Mouse (Mus musculus) CH12.LX (cell line): ENCODE data around the gene Tanc2. TPM values are rescaled to one million over a fixed set of nuclear protein-coding genes. Genes with fewer than 3 reads are reported as not detected.

Source experiments
- DNase-seq: peaks from one replicate; pipeline ENCODE4 v3.0.0-alpha.2; 2013; ENCODE audit errors: extremely low read depth
- H3K27ac ChIP-seq: 2 replicates; pipeline ENCODE4 v1.5.1; 2012; ENCODE audit warnings: low read depth, mild to moderate bottlenecking, control low read depth, moderate library complexity; ENCODE audit not compliant: insufficient read depth
- H3K27me3 ChIP-seq: replicated peaks from 2 replicates; pipeline ENCODE3; 2012; ENCODE audit warnings: inconsistent platforms
- H3K36me3 ChIP-seq, 2 experiments: replicated peaks in 1 of 2; 2 replicates each; pipeline versions ENCODE3 to v1.6.1; 2012; ENCODE audit warnings: inconsistent platforms in 1 of 2, low read length in 1 of 2, mild to moderate bottlenecking in 1 of 2, mixed read lengths in 1 of 2, moderate library complexity in 1 of 2; ENCODE audit not compliant: control insufficient read depth in 1 of 2, insufficient read depth in 1 of 2
- H3K4me1 ChIP-seq, 2 experiments: 2 replicates each; pipeline ENCODE4 v1.6.1; 2012; ENCODE audit warnings: inconsistent platforms in 1 of 2, moderate library complexity in 1 of 2; ENCODE audit not compliant: insufficient read depth in 2 of 2, control insufficient read depth in 1 of 2
- H3K4me2 ChIP-seq: 2 replicates; pipeline ENCODE4 v1.6.1; 2012; ENCODE audit warnings: low read depth, mild to moderate bottlenecking, control low read depth; ENCODE audit not compliant: poor library complexity, insufficient read depth, severe bottlenecking
- H3K4me3 ChIP-seq, 3 experiments: fragments of 150-350 bp in 1 of 3; sonication (generic) in 1 of 3; replicated peaks in 1 of 3; 2 replicates each; pipeline versions ENCODE3 to v1.5.1; 2011 to 2012; ENCODE audit warnings: low read depth in 2 of 3, low read length in 2 of 3, mild to moderate bottlenecking in 2 of 3, moderate library complexity in 2 of 3, control low read depth in 1 of 3, improper control_type of control experiment in 1 of 3, inconsistent platforms in 1 of 3, mixed read lengths in 1 of 3; ENCODE audit not compliant: poor library complexity in 1 of 3
- H3K79me2 ChIP-seq: replicated peaks from 2 replicates; pipeline ENCODE4 v1.6.1; 2012; ENCODE audit warnings: mild to moderate bottlenecking, moderate library complexity; ENCODE audit not compliant: control insufficient read depth, poor library complexity, insufficient read depth, severe bottlenecking; ENCODE audit errors: extremely low read depth
- H3K9ac ChIP-seq: 2 replicates; pipeline ENCODE4 v1.6.1; 2012; ENCODE audit warnings: low read depth, mild to moderate bottlenecking, control low read depth, moderate library complexity; ENCODE audit not compliant: insufficient read depth
- H3K9me3 ChIP-seq: replicated peaks from 2 replicates; pipeline ENCODE3; 2012; ENCODE audit warnings: low read length, inconsistent platforms, mixed read lengths
- BHLHE40 ChIP-seq: IDR thresholded peaks from 2 replicates; pipeline ENCODE4 v1.6.1; 2011; ENCODE audit warnings: mild to moderate bottlenecking, low read depth, low read length, improper control_type of control experiment
- CHD2 ChIP-seq: IDR thresholded peaks from 2 replicates; pipeline ENCODE4 v1.6.1; 2011; ENCODE audit warnings: low read length, improper control_type of control experiment
- CTCF ChIP-seq, 2 experiments: IDR thresholded peaks in 1 of 2; conservative IDR thresholded peaks in 1 of 2; 2 replicates each; pipeline ENCODE4 v1.5.1; 2011 to 2012; ENCODE audit warnings: low read depth in 2 of 2, low read length in 2 of 2, improper control_type of control experiment in 1 of 2, inconsistent platforms in 1 of 2, mild to moderate bottlenecking in 1 of 2, moderate library complexity in 1 of 2
- ELF1 ChIP-seq: IDR thresholded peaks from 2 replicates; pipeline ENCODE4 v1.6.1; 2014; ENCODE audit warnings: low read depth, mild to moderate bottlenecking, inconsistent platforms, low read length, improper control_type of control experiment
- ETS1 ChIP-seq: conservative IDR thresholded peaks from 2 replicates; pipeline ENCODE4 v1.6.1; 2012; ENCODE audit warnings: low read depth, mild to moderate bottlenecking, inconsistent platforms, low read length, improper control_type of control experiment, moderate library complexity
- GABPA ChIP-seq: IDR thresholded peaks from 2 replicates; pipeline ENCODE4 v1.6.1; 2012; ENCODE audit warnings: low read depth, low read length, improper control_type of control experiment, inconsistent platforms; ENCODE audit not compliant: insufficient replicate concordance
- MAFK ChIP-seq: IDR thresholded peaks from 2 replicates; pipeline ENCODE4 v1.6.1; 2011; ENCODE audit warnings: low read length, improper control_type of control experiment; ENCODE audit not compliant: insufficient replicate concordance
- MXI1 ChIP-seq: IDR thresholded peaks from 2 replicates; pipeline ENCODE4 v1.6.1; 2011; ENCODE audit warnings: mild to moderate bottlenecking, low read depth, low read length, improper control_type of control experiment
- RAD21 ChIP-seq: IDR thresholded peaks from 2 replicates; pipeline ENCODE4 v1.6.1; 2011; ENCODE audit warnings: low read depth, mild to moderate bottlenecking, low read length, improper control_type of control experiment, moderate library complexity
- RCOR1 ChIP-seq: conservative IDR thresholded peaks from 2 replicates; pipeline ENCODE4 v1.6.1; 2012; ENCODE audit warnings: low read depth, mild to moderate bottlenecking, inconsistent platforms, low read length, improper control_type of control experiment
- SIN3A ChIP-seq: IDR thresholded peaks from 2 replicates; pipeline ENCODE4 v1.6.1; 2012; ENCODE audit warnings: low read length, improper control_type of control experiment, inconsistent platforms
- SMC3 ChIP-seq: IDR thresholded peaks from 2 replicates; pipeline ENCODE4 v1.6.1; 2011; ENCODE audit warnings: low read depth, low read length, improper control_type of control experiment
- TBP ChIP-seq: conservative IDR thresholded peaks from 2 replicates; pipeline ENCODE4 v1.6.1; 2011; ENCODE audit warnings: low read depth, low read length, improper control_type of control experiment
- UBTF ChIP-seq: IDR thresholded peaks from 2 replicates; pipeline ENCODE4 v1.6.1; 2012; ENCODE audit warnings: low read depth, mild to moderate bottlenecking, inconsistent platforms, low read length, improper control_type of control experiment, moderate library complexity
- USF2 ChIP-seq: conservative IDR thresholded peaks from 2 replicates; pipeline ENCODE4 v1.6.1; 2011; ENCODE audit warnings: low read depth, low read length, improper control_type of control experiment
- ZC3H11A ChIP-seq: IDR thresholded peaks from 2 replicates; pipeline ENCODE4 v1.6.1; 2012; ENCODE audit warnings: low read depth, mild to moderate bottlenecking, inconsistent platforms, low read length, improper control_type of control experiment
- ZMIZ1 ChIP-seq: IDR thresholded peaks from 2 replicates; pipeline ENCODE4 v1.6.1; 2012; ENCODE audit warnings: low read depth, mild to moderate bottlenecking, inconsistent platforms, low read length, improper control_type of control experiment
- dilution Hi-C: fragments of 300-500 bp; cut with MboI; formaldehyde crosslinking; loops from 2 replicates; pipeline ENCODE4 v1.14.3; 2020; ENCODE audit warnings: low sequenced_read_pairs; ENCODE audit not compliant: extremely low pct_unique_long_range_greater_than_20kb, extremely low pct_ligation_motif_present
- in situ Hi-C: fragments of 300-500 bp; cut with MboI; formaldehyde crosslinking; loops from 3 replicates; pipeline ENCODE4 v1.14.3; 2019; ENCODE audit warnings: low sequenced_read_pairs, low pct_ligation_motif_present, low pct_unique_long_range_greater_than_20kb, mixed read lengths
- polyA plus RNA-seq: library from polyadenylated mRNA; unstranded; fragments of >175 nt; gene quantifications from 2 replicates; pipeline ENCODE4 v1.2.1, GENCODE M21; 2012; ENCODE audit warnings: low read depth; ENCODE audit not compliant: insufficient read length
- total RNA-seq, 2 experiments: library from RNA; depleted of rRNA; stranded (reverse); fragments of 300-350 nt in 1 of 2; fragments of >200 nt in 1 of 2; gene quantifications; 2 replicates each; pipeline ENCODE4 v1.2.3; 2012 to 2014

The Tanc2 gene
- total and polyA plus RNA-seq, 3 experiments: 2.6 to 10.4 (median 3.2) TPM

DNA sequence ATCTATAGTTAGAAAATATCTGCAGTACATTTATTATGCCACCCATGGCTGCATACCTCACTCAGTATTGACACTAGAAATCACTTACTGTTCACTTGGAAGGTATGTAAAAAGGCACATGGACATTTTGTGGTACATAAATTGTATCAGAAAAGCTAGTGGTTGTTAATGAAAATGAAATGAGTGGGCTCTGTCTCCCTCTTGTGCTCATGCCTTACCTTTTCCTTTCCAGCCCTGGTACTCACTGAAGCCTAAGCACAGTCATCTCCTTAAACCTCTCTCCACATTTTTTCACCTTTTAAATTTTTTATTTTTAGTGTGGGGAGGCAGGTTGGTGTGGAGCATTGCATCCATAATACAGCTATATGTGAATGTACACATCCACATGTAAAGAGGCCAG lies 268.3 kb downstream of the Tanc2 start:
- no peak overlapping the region for H3K4me3 ChIP-seq
- DNase-seq: no peak
- H3K79me2 ChIP-seq: no peaks in the 10 kb centered on the region
- no peaks in the 10 kb centered on the region for H3K9me3 ChIP-seq
- dilution Hi-C loops: no loop called here
- H3K27ac ChIP-seq: no peak overlapping the region
- TF ChIP-seq SMC3 (peak; percentile 25), CTCF (conservative IDR thresholded peaks at IDR 0.05 in 1 of 2, IDR thresholded peaks at IDR 0.05 in 1 of 2; ENCODE audit: low read depth in 2 of 2, low read length in 2 of 2) (peak in 1 of 2 experiments; percentile 46; a peak in 2 of 4 replicates), MXI1 (no peak), RAD21 (peak; percentile 50), ZMIZ1 (no peak)
- peaks cover 0 to 12% of the 10 kb centered on the region in 2 experiments for H3K36me3 ChIP-seq
- H3K9ac ChIP-seq: no peak overlapping the region
- H3K4me1 ChIP-seq: no peaks in the 10 kb centered on the region
- H3K27me3 ChIP-seq: no peaks in the 10 kb centered on the region
- in situ Hi-C loops: no loop called here
- H3K4me2 ChIP-seq: no peak overlapping the region

DNA sequence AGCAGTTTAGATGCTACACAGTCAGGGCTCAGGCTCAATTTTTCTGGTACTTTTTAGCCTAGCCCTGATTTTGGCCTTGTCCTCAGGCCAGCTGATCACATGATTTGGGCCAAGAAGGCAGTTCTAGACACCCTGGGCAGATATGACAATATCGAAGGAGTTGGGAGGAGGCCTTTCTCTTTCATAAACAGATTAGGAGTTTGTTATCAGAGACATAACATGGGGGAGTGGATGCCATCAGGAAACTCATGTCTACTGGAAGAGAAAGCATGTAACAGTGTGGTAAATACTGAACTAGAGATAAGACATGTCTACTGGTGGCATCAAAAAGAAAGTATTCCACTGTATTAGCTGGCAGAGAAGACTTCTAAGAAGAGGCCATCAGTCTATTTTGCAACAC lies 295.8 kb downstream of the Tanc2 start:
- Histone ChIP-seq H3K4me2 (no peak overlapping the region), H3K4me1 (no peaks in the 10 kb centered on the region), H3K9ac (no peak overlapping the region), H3K27me3 (no peaks in the 10 kb centered on the region), H3K27ac (no peak overlapping the region), H3K36me3 (peaks cover 0 to 10% of the 10 kb centered on the region in 2 experiments), H3K9me3 (no peaks in the 10 kb centered on the region), H3K79me2 (no peaks in the 10 kb centered on the region), H3K4me3 (no peak overlapping the region)
- in situ Hi-C loops: no loop called here
- no peak for TF ChIP-seq SMC3
- no peak for TF ChIP-seq SIN3A
- no peak for TF ChIP-seq UBTF
- no peak for TF ChIP-seq MAFK
- no peak for TF ChIP-seq ELF1
- no peak for TF ChIP-seq GABPA
- TF ChIP-seq RCOR1: no peak
- no peak for TF ChIP-seq TBP
- dilution Hi-C loops: no loop called here
- DNase-seq: no peak

DNA sequence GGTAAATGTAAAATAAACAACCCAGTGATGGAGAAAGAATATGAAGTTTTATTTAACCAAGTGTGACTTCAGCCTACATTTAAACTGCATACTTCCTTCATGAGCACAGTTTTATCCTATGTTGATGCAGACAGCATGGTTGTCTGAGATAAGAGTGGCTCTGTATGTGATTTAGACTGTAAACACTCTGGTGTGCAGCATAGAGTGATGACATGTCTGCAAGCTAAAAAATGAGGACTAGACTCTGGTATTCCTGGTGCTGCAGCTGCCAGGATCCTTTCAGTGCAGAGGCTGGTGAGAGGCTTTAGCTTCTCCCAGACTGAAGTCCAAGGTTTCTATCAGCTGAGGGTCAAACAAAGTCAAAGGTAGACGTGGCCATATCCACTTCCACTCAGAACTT lies 297.5 kb downstream of the Tanc2 start:
- H3K9me3 ChIP-seq: no peaks in the 10 kb centered on the region
- TF ChIP-seq RAD21 (no peak), CHD2 (no peak), ZC3H11A (no peak), RCOR1 (no peak), ETS1 (no peak), USF2 (no peak), ELF1 (no peak), BHLHE40 (no peak), TBP (no peak)
- TF ChIP-seq, all 38 proteins: peak for 0
- dilution Hi-C loops: no loop called here
- in situ Hi-C loops: no loop called here
- DNase-seq: no peak
- H3K9ac ChIP-seq: no peak overlapping the region
- H3K4me3 ChIP-seq: no peak overlapping the region
- no peaks in the 10 kb centered on the region for H3K79me2 ChIP-seq
- H3K36me3 ChIP-seq: peaks cover 0 to 8% of the 10 kb centered on the region in 2 experiments
- H3K4me2 ChIP-seq: no peak overlapping the region
- H3K4me1 ChIP-seq: no peaks in the 10 kb centered on the region
- no peaks in the 10 kb centered on the region for H3K27me3 ChIP-seq
- no peak overlapping the region for H3K27ac ChIP-seq
